Mouse (Mus musculus) ZHBTc4 (cell line): Measurements from ENCODE around the gene Dlg4.

Source experiments
- DNase-seq: peaks from one replicate; pipeline ENCODE4 v3.0.0-alpha.2; 2011; ENCODE audit warnings: low read depth, low spot score

The Dlg4 gene

DNA sequence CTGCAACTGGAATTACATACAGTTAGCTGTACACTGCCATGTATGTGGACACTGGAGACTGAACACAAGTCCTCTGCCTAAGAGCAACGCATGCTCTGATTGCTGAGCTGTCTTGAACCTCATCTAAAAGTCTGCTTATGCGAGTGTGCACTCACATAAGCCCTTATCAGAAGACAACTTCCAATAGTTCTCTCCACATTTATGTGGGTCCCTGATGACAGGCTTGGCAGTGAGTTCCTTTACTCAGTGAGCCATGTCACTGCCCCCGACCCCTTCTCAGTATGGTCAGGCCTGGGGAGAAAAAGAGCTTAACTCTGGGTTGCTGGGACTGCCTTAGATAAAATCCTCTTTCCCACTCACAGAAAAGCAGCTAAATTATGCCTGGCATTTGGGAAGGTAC lies at the start of gene Dlg4:
Gene Dlg4 (plus strand): TSS at position 274 of the 400 bp plus-strand sequence.
- no peak for DNase-seq

GRCm38 (mm10) chr11:69968793-69969192 lies 47.9 kb upstream of the Dlg4 start:
- DNase-seq: no peak

DNA sequence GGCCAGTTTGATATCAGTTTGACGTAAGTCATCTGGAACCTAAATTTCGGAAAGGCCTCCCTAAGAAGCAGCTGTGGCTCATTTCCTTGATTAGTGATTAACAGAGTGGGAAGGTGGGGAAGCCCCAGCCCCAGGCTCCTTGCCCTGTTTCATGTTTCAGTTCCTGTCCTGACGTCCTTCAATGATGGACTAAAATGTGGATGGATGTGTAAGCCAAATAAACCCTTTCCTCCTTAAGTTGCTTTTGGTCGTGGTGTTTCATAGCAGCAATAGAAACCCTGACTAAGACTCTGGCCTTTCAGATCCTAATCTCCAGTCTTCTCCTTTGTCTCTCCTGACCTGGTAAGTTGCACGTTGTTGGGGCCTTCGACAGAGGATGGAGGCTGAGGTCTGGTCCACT lies 46.5 kb upstream of the Dlg4 start:
- no peak for DNase-seq

DNA sequence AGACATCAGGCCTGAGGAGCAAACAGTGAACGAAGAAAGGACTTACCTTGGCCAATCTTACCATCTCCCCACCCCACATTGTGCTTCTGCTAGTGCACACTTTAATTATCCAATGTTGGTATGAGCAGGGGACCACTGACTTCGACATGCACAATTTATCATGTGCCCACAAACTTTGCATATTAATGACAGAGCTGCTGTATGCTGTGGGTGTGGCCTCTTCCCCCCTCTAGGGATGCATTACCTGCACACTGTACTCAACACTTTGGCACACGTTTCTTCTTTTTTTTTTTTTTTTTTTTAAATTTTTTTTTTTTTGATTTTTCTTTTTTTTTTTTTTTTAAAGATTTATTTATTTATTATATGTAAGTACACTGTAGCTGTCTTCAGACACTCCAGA lies 46.0 kb upstream of the Dlg4 start:
- no peak for DNase-seq

GRCm38 (mm10) chr11:69974907-69975306 lies 41.8 kb upstream of the Dlg4 start:
- DNase-seq: no peak

- DNase-seq: no peak
Observed at GRCm38 (mm10) chr11:69976271-69976670, 40.5 kb upstream of the Dlg4 start.

DNA sequence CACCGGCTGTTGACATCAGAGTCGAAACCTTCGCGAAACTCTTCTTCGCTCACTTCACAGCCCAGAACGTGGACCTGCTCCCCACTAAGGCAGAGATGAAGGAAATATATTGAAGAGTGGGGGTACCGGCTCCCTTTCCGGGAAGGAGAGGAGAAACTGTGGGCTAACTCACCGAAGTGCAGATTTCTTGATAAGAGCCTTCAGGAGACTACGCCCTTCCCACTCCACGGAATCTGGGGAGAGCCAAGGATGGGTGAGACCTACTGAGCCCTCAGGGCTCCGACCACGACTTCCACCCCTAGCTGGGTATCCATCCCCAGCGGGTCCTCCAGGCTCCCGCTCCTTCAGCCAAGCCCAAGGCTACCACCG lies 36.9 kb upstream of the Dlg4 start:
- no peak for DNase-seq

DNA sequence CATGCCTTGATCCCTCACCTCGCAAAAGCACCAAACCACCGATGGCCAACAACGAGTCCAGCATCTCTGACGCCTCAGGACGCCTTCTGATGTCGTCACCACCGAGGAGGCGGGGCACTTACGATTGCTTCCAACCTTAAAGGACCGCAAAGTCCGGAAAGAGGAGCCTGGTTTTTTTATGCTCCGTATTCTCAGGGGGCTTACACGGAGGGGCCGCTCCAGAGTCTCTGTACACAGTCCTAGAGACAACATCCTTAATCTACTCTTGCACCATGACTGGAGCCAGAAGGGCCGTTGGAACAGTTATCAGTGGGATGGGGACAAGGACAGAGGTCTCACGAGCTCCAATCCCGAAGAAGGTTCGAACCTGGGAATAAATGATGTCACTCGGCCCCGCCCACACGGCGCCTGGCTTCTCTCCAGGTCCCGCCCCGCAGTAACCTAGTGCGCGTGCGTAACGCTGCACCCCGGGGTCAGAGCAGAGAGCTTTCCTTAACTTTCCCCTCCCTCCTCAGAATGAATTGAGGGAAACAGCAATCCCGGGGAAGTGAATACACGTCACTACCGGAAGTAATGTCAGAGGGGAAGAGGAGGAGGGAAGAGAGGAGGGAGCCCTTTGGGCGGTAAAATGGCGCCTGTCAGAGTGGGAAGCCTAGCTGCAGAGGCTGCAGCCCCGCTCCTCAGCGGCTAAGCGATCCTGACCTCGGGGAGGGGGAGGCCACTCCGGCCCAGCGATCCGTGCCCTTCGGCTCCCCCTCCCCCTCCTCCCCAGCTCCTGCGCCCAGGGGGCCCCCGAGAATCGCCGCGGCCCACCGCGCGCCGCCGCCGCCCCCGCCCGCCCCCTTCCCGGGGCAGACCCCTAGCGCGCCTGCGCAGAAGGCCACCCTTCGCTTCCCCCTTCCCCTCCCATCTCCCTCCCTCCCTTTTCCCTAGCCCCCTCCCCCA lies 36.3 kb upstream of the Dlg4 start:
- peak; percentile 100 for DNase-seq

DNA sequence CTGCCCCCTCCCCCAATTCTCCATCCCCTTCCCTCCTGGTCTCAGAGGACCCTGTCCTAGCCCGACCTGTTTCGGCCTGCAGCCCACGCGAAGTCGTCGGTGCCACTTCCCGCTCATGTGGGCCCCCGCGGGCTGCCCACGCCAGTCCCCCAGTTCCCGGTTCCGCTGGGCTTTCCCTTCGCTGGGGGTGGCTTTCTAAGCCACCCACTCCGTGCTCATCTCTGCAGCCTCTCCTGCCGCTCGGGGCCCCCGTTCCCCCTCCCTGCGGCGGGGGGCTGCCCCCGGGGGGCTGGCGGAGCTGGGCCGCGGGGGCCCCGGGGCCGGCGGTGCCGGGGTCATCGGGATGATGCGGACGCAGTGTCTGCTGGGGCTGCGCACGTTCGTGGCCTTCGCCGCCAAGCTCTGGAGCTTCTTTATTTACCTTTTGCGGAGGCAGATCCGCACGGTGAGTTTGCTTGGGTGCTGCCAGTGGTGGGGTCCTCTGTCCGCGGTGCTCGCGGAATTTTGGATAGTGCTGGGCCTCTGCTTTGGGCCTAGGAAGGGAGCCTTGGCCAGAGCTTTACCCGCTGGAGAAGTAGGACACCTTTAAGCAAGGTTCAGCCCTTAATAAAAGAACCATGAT lies 35.5 kb upstream of the Dlg4 start, which contains the start of gene Ctdnep1:
Gene Ctdnep1 (plus strand): TSS at position 16 of the 622 bp plus-strand sequence.
- no peak for DNase-seq

- no peak for DNase-seq
Observed at GRCm38 (mm10) chr11:69982225-69982624, 34.5 kb upstream of the Dlg4 start, which contains the start of gene Elp5. Gene Elp5 (minus strand): TSS chr11:69982517.

DNA sequence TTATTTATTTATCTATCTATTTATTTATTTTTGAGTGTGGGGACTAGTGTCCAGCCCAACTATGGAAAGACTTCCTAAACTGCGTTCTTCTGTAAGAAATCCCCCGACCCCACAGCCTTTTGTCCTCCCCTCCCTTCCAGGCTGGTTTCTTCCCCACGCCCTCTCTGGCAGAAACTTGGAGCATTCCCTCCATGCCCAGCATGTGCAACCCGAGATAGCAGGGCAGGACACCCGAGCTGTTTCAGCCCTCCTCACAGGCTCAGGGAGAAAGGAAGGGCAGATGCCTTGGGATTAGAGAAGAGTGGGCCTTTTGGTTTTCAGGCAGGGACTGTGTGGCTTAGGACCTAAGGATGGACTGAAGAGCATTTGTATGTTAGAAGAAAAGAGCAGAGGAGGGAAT lies 33.9 kb upstream of the Dlg4 start:
- no peak for DNase-seq

GRCm38 (mm10) chr11:69983377-69983776 lies 33.4 kb upstream of the Dlg4 start:
- DNase-seq: no peak

DNA sequence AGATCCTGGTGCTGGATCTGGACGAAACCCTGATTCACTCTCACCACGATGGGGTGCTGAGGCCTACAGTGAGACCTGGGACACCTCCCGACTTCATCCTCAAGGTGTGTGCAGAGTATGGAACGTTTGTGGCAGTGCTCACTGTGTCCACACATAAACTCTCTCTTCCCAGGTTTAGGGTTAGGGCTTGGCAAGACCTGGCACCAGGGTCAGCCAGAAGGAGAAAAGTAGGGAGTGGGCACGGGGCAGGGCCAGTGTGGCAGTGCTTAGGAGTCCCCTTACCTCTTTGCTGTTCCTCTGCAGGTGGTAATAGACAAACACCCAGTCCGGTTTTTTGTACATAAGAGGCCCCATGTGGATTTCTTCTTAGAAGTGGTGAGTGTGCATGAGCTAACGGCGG lies 32.3 kb upstream of the Dlg4 start:
- DNase-seq: no peak

DNA sequence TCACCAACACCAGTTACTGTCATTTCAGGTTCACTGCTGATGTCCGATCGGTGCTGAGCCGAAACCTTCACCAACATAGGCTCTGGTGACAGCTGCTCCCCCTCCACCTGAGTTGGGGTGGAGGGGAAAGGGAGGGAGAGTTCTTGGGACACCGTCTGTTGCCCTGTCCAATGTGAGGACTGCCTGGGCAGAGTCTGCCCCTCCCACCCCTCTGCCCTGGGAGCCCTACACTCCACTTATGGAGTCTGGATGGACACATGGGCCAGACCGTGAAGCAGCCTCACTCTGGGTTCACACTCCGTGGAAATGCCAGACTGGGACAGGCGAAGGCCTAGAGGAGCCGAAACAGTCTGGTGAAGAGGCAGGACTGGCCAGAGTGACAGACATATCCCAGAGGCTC lies 26.8 kb upstream of the Dlg4 start:
- DNase-seq: no peak

GRCm38 (mm10) chr11:69990850-69991691 lies 25.7 kb upstream of the Dlg4 start, which contains the start of gene Gabarap:
Gene Gabarap (plus strand): TSS chr11:69991143.
- DNase-seq: peak; percentile 98

DNA sequence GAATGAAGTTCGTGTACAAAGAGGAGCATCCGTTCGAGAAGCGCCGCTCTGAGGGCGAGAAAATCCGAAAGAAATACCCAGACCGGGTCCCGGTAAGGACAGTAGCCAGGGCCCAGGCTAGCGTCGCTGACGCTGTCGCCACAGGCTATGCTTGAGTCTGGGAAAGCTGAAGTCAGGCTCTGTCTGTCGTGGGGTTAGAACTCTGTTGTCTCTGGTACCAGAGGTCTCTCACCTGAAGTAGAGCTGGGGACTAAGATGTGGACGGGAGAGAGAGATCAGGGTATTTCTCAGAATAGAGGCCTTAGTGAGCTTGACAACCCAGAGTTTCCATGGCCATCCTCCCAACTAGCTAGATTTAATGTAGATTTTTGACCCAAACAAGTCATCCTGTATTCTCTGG lies 25.0 kb upstream of the Dlg4 start:
- DNase-seq: no peak

GRCm38 (mm10) chr11:69992396-69992795 lies 24.3 kb upstream of the Dlg4 start:
- no peak for DNase-seq

GRCm38 (mm10) chr11:69992932-69993331 lies 23.8 kb upstream of the Dlg4 start:
- DNase-seq: no peak

DNA sequence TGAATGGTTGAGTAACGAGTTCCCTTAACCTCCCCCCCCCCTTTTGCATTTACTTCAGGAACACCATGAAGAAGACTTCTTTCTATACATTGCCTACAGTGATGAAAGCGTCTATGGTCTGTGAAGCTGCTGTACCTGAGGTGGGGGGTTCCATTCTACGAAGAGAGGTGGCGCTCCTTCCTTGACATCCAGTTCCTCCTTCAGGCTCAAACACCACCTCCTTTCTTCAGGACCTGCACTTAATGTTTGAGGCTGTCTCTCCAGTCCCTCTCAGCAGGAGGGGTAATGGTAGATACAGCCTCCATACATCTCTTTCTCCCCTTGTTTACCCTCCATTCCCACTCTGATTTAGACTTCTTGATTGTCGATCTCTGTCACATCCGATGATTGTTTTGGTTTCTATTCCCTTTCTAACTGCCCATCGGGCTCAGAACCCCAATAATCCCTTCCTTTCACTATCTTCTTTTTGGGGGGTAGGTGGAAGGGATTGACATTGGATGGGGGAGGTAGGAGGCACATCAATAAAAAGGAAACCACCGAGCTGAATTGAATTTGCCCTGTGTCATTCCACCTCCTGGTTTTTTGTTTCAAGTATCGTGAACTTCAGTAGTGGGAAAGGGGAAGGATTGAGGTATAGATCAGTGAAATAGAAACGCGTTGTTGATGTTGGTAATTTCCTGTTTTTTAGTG lies 22.2 kb upstream of the Dlg4 start:
- no peak for DNase-seq

GRCm38 (mm10) chr11:69995391-69995960 lies 21.3 kb upstream of the Dlg4 start, which contains the start of gene Phf23:
Gene Phf23 (plus strand): TSS chr11:69995777.
- peak; percentile 100 for DNase-seq
